Mouse (Mus musculus) neural tube, embryonic 11.5 days (tissue): ENCODE results near the gene Map7d2. TPM values are rescaled to one million over a fixed set of nuclear protein-coding genes. Genes with fewer than 3 reads are reported as not detected.
"Not testable (repeated sequence)": the region's sequence is repeated elsewhere in the genome, so short reads cannot be mapped to it uniquely, and the experiment has no call there.

Experiments used
- ATAC-seq: fragments of 200-750 bp; cut with Nextera tagmentation; 2 replicates; pipeline ENCODE4 v1.8.0; 2017; ENCODE audit warnings: moderate number of reproducible peaks, mild to moderate bottlenecking, moderate TSS enrichment, moderate library complexity; ENCODE audit not compliant: insufficient read depth, low FRiP score, low TSS enrichment
- DNase-seq: peaks from one replicate; pipeline ENCODE4 v3.0.0-alpha.2; 2015; ENCODE audit warnings: low spot score
- H3K27ac ChIP-seq: fragments of 300-500 bp; sonication (generic); 2 replicates; pipeline ENCODE4 v1.5.1; 2014; ENCODE audit warnings: low read depth, mild to moderate bottlenecking, low read length
- H3K27me3 ChIP-seq: fragments of 300-500 bp; sonication (generic); 2 replicates; pipeline ENCODE4 v1.6.1; 2014; ENCODE audit warnings: mild to moderate bottlenecking, low read length, mixed read lengths; ENCODE audit not compliant: control insufficient read depth, insufficient read depth
- H3K36me3 ChIP-seq: fragments of 300-500 bp; sonication (generic); 2 replicates; pipeline ENCODE4 v1.6.1; 2014; ENCODE audit warnings: mild to moderate bottlenecking, low read length, moderate library complexity, mixed read lengths; ENCODE audit not compliant: control insufficient read depth, insufficient read depth
- H3K4me1 ChIP-seq: fragments of 300-500 bp; sonication (generic); 2 replicates; pipeline ENCODE4 v1.6.1; 2014; ENCODE audit warnings: low read length, mixed read lengths; ENCODE audit not compliant: control insufficient read depth, insufficient read depth
- H3K4me2 ChIP-seq: fragments of 300-500 bp; sonication (generic); 2 replicates; pipeline ENCODE4 v1.6.1; 2014; ENCODE audit warnings: low read depth, mild to moderate bottlenecking, moderate library complexity
- H3K4me3 ChIP-seq: fragments of 300-500 bp; sonication (generic); 2 replicates; pipeline ENCODE4 v1.5.1; 2014; ENCODE audit warnings: low read depth, low read length
- H3K9ac ChIP-seq: fragments of 300-500 bp; sonication (generic); 2 replicates; pipeline ENCODE4 v1.6.1; 2014; ENCODE audit warnings: mild to moderate bottlenecking, low read length
- H3K9me3 ChIP-seq: fragments of 300-500 bp; sonication (generic); 2 replicates; pipeline ENCODE4 v1.6.1; 2016; ENCODE audit warnings: low read length; ENCODE audit not compliant: control insufficient read depth
- WGBS: fragments of 180-500 bp; shearing (Covaris S2); extraction: QIAGEN DNeasy Blood & Tissue Kit; methylation state at CpG from one replicate; pipeline ENCODE4 v1.1.7; 2014; 5-methylcytosine and 5-hydroxymethylcytosine counted together
- polyA plus RNA-seq: library from polyadenylated mRNA; unstranded; fragments of >200 nt; fragmentation: Nextera tagmentation; extraction: Ambion mirVana; gene quantifications from 2 replicates; pipeline ENCODE4 v1.2.1, GENCODE M21; 2014

The Map7d2 gene
- polyA plus RNA-seq, 1 experiment from 2014 or later, result 14.9 TPM

DNA sequence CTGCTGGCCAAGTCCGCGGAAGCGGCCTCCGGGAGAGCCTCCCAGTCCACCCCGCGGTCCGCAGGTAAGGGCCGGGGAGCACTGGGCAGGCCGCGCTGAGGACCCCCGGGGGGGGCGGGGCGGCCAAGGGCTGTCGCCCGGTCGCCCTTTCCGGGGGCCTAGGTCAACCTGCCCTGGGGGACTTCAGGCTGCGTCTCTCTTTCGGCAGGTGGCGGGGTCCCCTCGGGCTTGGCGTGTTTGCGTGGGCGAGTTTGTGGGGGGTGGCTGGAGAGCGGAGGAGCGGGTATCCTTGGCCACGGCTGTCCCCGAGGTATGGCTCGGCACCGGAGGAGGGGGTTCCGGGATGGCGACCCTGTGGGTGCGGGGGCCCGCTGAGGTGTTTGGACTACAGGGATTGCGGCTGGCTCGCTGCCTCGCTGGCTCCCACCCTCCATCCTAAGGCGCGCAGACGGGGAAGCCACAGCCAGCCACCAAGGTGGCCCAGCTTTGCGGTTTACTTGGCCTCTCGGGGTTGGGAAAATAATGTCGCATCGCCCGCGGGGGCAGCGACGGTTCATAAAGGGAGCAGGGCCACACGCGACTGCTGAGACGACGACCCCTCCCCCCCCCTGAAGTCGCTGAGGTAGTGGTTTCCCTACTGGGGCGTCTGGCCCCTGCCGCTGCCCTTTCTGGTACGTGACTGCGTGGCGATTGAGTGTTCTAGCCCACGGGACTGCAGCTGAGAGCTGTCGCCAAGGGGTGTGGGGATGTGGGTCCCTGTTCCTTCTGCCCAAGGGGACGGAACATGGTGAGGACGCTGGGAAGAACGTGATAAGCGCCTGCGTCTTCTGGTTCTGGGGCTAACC is 679 bp downstream of the Map7d2 start:
- DNase-seq (peak; percentile 26), ATAC-seq (peak; percentile 70)
- Histone ChIP-seq H3K4me1 (no peaks in the 10 kb centered on the region), H3K36me3 (no peaks in the 10 kb centered on the region), H3K9me3 (no peaks in the 10 kb centered on the region), H3K27ac (no peak overlapping the region), H3K4me2 (peak overlapping the region; percentile 85), H3K27me3 (no peaks in the 10 kb centered on the region), H3K9ac (peak overlapping the region; percentile 41), H3K4me3 (peak overlapping the region; percentile 53)
- WGBS, result 18% methylated on average over 48 of the region's 65 CpGs

DNA sequence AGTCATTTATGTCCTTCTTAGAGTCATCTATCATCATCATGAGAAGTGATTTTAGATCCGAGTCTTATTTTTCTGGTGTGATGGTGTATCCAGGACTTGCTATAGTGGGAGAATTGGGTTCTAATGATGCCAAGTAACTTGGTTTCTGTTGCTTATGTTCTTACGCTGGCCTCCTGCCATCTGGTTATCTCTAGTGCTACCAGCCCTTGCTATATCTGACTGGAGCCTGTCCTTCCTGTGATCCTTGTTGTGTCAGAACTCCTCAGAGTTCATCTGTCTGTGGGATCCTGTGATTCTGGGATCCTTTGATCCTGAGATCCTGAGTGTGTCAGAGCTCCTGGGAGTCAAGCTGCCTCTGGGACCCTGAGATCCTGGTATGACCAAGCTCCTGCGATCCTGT is 16.1 kb downstream of the Map7d2 start:
- H3K4me1 ChIP-seq, H3K36me3 ChIP-seq, H3K27ac ChIP-seq, DNase-seq, H3K4me2 ChIP-seq, H3K4me3 ChIP-seq, ATAC-seq, H3K9ac ChIP-seq, H3K27me3 ChIP-seq, H3K9me3 ChIP-seq: not testable (repeated sequence)
- 90% methylated on average over 3 of the region's 3 CpGs for WGBS

DNA sequence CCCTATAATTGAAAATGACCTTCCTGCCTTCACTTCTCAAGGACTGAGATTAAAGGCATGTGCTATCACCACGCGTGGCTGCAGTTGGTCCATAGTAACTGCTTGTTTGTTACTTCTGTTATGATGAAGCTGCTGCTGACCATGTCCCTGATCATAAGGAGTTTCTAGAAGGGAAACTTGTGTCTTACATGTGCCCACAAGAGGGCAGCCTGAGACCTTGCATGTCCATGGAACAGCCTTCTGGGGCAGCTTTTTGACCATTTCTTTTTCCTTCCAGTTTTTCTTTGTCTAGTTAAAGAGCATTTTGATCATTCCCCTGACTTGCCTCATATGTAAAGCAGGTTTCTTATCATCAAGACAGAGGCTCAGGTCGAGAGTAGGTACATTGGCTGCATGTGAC is 27.8 kb downstream of the Map7d2 start:
- Histone ChIP-seq H3K36me3 (no peaks in the 10 kb centered on the region), H3K27me3 (no peaks in the 10 kb centered on the region), H3K4me1 (no peaks in the 10 kb centered on the region), H3K9ac (no peak overlapping the region), H3K4me3 (no peak overlapping the region), H3K27ac (no peak overlapping the region), H3K9me3 (no peaks in the 10 kb centered on the region), H3K4me2 (no peak overlapping the region)
- peak; percentile 30 for DNase-seq
- 43% methylated on average over 3 of the region's 3 CpGs for WGBS
- ATAC-seq, result no peak

DNA sequence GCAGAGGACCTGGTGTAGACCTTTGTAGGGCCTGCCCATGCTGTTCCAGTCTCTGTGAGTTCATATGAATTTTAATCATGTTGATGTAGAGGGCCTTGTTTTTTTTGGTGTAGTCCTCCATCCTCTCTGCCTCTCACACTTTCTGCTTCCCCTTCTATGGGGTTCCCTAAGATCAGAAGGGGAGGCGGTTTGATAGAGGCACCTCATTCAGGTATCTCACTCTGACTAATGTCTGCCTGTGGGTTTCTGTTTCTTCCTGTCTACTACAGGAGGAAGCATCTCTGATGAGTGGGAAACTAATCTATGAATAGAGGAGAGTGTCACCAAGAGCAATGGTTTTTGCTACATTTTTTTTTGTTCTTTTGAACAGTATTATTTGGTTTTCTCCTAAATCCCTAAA is 32.8 kb downstream of the Map7d2 start:
- no peaks in the 10 kb centered on the region for H3K36me3 ChIP-seq
- H3K9ac ChIP-seq, result no peak overlapping the region
- no peak overlapping the region for H3K4me3 ChIP-seq
- no peaks in the 10 kb centered on the region for H3K27me3 ChIP-seq
- ATAC-seq, result no peak
- DNase-seq, result no peak
- no peak overlapping the region for H3K27ac ChIP-seq
- H3K4me2 ChIP-seq, result no peak overlapping the region
- H3K4me1 ChIP-seq, result no peaks in the 10 kb centered on the region
- H3K9me3 ChIP-seq, result no peaks in the 10 kb centered on the region
- WGBS, result 71% methylated on average over 1 of the region's 1 CpGs

DNA sequence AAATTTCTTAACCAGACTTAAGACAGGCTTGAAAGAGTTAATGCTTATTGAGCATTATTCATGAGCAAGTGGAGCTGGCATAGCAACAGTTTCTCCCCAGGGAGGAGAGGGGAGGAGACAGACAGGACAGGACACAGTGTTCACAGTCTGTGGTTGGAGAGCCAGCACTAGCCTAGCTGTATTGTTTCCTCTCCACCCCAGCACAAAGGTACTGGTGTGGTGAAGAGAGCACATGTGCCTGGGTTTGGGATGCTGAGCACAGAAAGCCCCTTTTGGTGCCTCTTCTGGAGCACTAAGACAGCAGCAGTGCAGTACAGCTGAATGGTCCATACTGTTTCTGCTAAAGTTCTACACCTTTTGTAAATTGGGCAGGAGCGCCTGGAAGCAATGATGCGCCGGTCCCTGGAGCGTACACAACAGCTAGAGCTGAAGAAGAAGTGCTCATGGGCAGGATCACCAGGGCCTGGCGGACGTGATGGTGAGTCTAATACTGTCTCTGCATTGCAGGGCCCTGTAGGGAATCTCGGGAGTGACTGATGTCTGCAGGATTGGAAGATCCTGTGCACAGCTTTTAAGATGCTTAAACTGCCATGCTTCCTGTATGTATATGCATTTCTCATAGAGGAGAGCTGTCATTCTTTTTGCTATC is 44.8 kb downstream of the Map7d2 start:
- DNase-seq (peak; percentile 15), ATAC-seq (peak; percentile 91)
- no peaks in the 10 kb centered on the region for H3K27me3 ChIP-seq
- 0 out of 2 replicates have a peak overlapping the region, but pooled peaks have one; percentile 14 for H3K27ac ChIP-seq
- H3K36me3 ChIP-seq, result no peaks in the 10 kb centered on the region
- 0 out of 2 replicates have a peak overlapping the region, but pooled peaks have one; percentile 8 for H3K4me3 ChIP-seq
- H3K4me1 ChIP-seq, result no peaks in the 10 kb centered on the region
- 57% methylated on average over 7 of the region's 7 CpGs for WGBS
- peak overlapping the region; percentile 25 for H3K4me2 ChIP-seq
- H3K9ac ChIP-seq, result no peak overlapping the region
- H3K9me3 ChIP-seq, result no peaks in the 10 kb centered on the region

DNA sequence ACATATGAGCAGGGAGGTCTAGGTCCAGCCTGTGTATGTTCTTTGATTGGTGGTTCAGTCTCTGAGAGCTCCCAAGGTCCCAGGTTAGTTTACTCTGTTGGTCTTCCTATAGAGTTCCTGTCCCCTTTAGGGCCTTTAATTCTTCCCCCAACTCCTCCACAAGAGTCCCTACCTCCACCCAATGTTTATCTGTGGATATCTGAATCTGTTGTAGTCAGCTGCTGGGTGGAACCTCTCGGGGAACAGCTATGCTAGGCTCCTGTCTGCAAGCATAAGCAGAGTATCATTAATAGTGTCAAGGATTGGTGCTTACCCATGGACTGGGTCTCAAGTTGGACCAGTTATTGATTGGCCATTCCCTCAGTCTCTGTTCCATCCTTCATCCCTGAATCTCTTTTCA is 60.4 kb downstream of the Map7d2 start:
- 86% methylated on average over 1 of the region's 1 CpGs for WGBS
- no peak overlapping the region for H3K4me2 ChIP-seq
- no peak for DNase-seq
- H3K9ac ChIP-seq, result no peak overlapping the region
- H3K9me3 ChIP-seq, result no peaks in the 10 kb centered on the region
- no peak overlapping the region for H3K27ac ChIP-seq
- H3K36me3 ChIP-seq, result no peaks in the 10 kb centered on the region
- H3K4me1 ChIP-seq, result no peaks in the 10 kb centered on the region
- H3K4me3 ChIP-seq, result no peak overlapping the region
- ATAC-seq, result no peak
- H3K27me3 ChIP-seq, result no peaks in the 10 kb centered on the region

DNA sequence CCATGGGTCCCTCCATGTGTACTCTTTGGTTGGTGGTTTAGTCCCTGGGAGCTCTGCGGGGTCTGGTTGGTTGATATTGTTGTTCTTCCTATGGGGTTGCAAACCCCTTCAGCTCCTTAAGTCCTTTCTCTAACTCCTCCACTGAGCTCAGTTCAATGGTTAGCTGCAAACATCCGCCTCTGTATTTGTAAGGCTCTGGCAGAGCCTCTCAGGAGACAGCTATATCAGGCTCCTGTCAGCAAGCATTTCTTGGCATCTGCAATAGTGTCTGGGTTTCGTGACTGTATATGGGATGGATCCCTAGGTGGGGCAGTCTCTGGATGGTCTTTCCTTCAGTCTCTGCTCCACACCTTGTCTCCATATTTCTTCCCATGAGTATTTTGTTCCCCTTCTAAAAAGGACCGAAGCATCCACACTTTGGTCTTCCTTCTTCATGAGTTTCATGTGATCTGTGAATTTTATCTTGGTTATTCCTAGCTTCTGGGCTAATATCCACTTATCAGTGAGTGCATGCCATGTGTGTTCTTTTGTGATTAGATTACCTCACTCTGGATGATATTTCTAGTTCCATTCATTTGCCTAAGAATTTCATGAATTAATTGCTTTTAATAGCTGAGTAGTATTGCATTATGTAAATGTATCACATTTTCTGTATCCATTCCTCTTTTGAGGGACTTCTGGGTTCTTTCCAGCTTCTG is 64.0 kb downstream of the Map7d2 start:
- WGBS, result 86% methylated on average over 4 of the region's 4 CpGs
- not testable (repeated sequence) for H3K36me3 ChIP-seq, H3K4me3 ChIP-seq, H3K27me3 ChIP-seq, H3K9ac ChIP-seq, H3K27ac ChIP-seq, H3K9me3 ChIP-seq, ATAC-seq, H3K4me1 ChIP-seq, H3K4me2 ChIP-seq, DNase-seq

DNA sequence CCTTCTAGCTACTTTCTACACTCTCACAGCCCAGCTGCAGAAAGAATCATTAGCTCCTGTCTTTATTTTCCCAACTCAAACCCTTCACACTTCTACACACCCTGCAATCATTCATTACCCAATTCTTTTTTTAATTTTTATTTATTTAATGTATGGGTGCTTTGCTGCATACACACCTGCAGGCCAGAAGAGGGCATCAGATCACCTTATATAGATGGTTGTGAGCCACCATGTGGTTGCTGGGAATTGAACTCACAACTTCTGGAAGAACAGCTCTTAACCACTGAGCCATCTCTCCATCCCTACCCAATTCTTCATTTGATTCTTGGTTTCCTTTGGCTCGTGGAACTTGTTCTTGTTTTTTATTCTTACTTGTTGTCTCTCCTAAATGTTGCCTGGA is 69.9 kb downstream of the Map7d2 start:
- no peaks in the 10 kb centered on the region for H3K4me1 ChIP-seq
- 79% methylated on average over 1 of the region's 1 CpGs for WGBS
- ATAC-seq (no peak), DNase-seq (no peak)
- no peaks in the 10 kb centered on the region for H3K36me3 ChIP-seq
- no peak overlapping the region for H3K9ac ChIP-seq
- no peak overlapping the region for H3K4me2 ChIP-seq
- no peak overlapping the region for H3K4me3 ChIP-seq
- no peak overlapping the region for H3K27ac ChIP-seq
- no peaks in the 10 kb centered on the region for H3K9me3 ChIP-seq
- H3K27me3 ChIP-seq, result no peaks in the 10 kb centered on the region
